Mouse (Mus musculus): ENCODE data around the gene Alg2.
A peak's percentile ranks its signal among the peaks of the same experiment; 100 is the strongest.

Gene Alg2

GRCm38 (mm10) chr4:47473968-47474729 lies at the start of gene Alg2, which contains the start of gene Sec61b:
Gene Alg2, minus strand, starts transcription at chr4:47474333.
Gene Sec61b, plus strand, starts transcription at chr4:47474658.
- peak; percentile 98 to 99 for DNase-seq

DNA sequence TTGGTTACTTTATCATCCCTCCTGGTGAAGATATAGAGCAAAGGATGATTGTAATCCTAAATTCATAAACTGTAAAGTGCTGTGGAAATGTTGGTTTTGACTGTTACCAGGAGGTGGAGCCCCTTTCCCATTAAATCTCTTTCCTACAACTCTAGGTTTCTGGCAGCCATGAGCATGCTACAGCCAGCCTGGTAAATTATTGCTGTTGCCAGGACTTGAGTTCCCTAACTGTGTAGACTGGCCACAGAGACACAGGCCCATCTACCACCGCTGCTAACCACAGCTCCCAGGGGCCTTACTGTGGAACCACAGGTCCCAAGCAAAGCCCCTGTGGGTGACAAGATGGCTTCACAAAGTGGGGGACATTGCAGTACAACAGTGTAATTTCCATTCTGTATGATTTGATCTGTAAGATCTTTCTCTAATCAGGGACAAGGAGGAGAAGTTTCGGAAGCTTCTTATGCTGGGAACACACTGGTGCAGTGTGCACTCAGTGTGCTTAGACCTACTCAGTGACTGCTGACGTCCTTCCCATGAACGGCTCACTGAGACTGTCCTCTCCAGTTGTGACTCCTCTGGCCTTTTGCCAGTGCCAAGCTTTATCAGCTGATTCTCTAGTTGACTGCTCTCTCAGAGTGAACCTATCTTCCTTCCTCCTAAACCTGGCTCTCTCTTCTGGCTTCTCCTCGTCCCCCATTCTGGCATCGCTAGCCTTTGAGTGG lies 47.9 kb upstream of the Alg2 start:
- peak in 1 of 2 experiments; percentile 3 for DNase-seq

DNA sequence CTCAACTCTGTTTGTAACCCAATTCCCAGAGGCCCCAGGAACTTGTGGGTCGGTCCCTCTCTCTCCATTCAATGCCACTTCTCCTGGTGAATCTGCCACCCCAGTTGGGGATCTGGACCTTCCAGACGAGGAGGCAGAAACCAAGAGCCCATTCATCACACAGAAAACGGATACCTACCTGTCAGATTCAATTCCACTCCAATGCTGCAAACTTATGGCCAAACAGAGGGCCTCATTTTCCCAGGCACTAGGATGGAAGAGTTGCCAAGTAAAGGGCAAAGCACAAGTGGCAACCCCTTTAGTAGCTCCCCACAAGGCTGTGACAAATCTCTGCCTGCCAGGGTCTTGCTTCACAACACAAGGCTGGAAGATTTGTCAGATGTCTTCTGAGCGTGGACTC lies 45.9 kb upstream of the Alg2 start:
- no peak for DNase-seq

GRCm38 (mm10) chr4:47518551-47519181 lies 44.5 kb upstream of the Alg2 start:
- DNase-seq, result no peak

GRCm38 (mm10) chr4:47504841-47505517 lies 30.8 kb upstream of the Alg2 start:
- DNase-seq, result no peak

DNA sequence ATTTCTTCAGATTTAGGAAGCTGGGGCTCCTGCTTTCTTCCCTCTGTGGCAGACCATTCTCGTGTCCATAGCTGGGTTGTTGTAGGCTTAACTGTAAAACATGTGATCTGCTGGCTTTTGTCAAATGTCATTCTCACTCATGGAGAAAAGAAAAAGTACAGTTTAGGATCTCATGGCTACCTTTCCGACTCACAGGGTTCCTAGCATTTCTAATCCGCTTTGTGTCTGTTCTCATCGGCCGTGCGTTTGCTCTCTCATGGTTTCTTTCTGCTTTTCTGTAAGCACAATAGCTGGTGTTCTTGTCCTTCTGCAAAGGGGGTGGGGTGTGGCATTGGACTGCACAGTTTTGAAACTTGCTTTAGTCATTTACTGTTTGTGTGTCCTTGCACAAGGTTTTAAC lies 28.9 kb upstream of the Alg2 start:
- no peak for DNase-seq

- peak; percentile 10 to 12 for DNase-seq
These were observed 28.4 kb upstream of the Alg2 start for GRCm38 (mm10) chr4:47502546-47502971.

DNA sequence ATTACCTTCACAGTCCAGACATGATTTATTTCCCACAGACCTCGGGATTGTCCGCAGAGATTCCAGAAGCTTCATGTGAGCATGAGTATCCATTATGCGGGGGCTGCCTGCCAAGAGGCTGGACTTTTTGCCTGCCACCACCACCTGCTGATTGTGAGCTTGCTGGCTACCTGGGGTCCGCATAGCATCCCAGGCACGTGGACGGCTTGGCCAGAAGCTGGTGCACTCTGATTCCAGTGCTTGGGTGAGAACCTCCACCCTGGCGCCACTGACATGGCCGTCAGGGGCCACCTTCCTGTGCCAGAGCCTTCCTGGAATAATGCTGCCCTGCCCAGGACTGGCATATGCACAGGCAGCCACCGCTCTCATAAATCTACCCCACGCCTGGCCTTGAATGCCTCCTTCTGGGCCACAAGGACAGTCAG lies 25.0 kb upstream of the Alg2 start:
- no peak for DNase-seq

DNA sequence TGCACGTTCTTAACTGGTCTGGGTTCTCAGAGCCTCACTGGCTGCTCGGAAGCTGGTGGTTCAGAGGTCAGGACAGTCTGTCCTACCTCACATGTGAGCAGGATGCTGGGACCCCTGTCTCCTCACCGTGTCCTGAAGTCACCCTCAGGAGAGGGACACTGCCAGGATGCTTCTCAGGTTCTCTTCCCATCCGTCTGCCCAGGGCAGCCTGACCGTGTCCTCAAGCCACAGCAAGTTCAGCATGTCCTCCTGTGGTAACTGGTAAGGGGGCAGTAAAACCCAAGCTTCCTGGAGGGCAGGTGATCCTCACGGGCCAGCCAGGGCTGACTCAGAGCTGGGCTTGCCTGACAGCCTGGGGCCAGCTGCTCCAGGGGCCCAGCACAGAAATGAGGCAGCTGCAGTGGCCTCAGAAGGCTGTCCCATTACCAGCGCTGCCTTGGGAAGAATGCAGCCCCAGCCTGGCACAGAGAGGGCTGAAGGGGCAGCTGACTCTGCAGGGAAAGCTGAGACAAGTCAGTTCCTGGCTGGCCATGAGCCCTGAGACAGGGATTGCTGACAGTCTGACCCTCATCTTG lies 23.8 kb upstream of the Alg2 start:
- DNase-seq, result no peak

GRCm38 (mm10) chr4:47494686-47495085 lies 20.6 kb upstream of the Alg2 start:
- no peak for DNase-seq

DNA sequence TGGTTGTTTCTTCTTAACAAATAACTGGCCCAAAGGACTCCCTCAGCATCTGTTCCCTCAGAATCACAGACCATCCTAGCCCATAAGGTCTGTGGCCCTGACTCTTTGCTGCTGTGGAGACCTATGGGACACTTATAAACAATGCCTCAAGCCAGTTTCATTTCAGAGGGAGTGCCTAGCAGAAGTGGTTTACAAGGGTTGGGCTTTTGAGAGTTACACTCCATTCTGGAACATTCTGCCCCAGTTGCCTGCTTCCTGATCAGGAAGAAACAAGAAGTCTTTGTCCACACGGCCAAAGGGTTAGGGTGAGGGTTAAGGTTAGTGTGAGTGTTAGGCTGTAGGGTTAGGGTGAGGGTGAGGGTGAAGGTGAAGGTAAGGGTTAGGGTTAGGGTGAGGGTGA lies 20.0 kb upstream of the Alg2 start:
- no peak for DNase-seq

DNA sequence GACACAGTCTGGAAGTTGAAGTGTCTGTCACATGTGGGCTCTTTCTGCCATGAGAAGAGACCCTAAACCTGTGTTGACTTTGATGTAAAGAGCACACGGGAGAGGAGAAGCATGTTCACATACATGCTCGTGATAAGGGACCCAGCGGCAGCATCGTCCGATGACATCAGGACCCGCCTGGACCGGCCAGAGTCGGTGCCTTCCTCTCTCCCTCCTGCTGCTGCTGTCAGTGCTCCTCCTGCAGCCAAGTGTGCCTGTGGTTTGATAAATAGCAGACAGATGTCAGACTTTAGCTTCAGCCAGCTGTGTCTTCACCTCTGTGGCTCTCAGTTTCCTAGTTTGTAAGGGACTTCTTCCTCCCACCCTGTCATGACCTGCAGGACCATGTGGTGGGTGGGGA lies 19.3 kb upstream of the Alg2 start:
- DNase-seq, result no peak

DNA sequence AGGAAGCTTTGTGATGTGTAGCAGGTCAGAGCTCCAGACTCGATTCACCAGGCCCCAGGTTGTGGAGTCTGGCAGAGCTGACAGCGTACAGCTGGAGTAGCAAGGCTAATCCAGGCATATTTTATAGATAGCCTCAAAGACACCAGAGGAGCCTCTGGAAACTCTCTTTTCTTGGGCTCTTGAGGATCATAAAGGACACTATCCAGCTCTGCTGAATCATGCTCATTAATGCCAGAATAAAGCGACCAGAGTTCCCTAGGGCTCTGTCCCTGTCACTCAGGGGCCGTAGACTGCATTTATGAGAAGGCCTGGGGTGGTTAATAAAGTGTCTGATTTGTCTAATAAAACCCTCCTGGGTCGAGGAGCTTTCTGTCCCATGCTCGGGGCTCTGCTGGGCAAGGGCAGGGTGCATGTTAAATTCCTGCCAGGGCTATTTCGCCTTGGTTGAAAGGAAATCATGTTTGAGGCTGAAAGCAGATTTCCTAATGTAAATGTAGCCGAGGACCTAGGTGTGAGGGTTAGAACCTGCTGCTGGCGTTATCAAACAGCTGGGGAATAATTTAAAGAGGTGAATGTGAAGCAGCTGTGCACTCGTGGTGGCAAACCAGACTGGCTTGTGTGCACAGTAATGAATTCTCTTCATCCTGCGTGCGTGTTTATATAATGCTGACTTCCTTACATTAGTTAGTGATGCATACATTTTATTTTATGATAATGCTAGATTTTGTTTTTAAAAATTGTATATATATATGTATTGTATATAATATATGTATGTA lies 18.4 kb upstream of the Alg2 start:
- DNase-seq, result no peak

DNA sequence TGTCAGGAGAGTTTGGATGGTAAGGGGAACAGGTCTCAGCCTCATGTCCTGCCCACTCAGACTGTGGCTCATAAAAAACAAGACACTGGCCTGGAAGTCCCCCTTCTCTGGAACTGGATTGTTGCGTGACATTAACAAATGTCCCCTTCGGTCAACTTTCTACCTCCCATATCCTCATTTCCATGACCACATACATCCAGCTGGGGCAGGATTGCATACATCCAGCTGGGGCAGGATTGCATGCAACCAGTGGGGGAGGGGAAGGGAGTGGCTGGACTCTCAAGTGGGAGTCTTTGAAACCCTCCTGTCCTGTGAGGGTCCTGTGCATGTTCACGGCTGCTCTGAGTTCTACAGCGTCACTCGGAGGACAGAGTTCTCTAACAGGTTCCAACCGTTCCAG lies 17.1 kb upstream of the Alg2 start:
- no peak for DNase-seq

DNA sequence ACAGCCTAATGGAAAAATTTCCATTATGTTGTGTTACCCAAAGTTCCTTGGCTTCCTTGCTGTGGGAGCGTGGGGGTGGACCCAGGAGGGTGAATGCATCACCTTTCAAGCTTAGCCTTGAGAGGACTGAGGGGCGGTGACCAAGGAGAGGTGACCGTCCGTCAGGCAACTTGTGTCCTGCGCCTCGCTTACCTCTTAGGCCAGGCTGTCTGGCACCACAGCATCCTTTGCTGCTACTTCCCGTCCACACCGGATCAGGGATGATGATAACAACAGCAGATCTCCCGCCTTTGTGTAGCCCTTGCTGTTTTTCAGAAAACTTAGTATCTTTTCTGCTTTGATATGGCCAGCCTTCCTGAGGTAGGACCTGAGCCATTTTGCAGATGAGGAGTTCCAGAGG lies 6.4 kb upstream of the Alg2 start:
- DNase-seq, result no peak

DNA sequence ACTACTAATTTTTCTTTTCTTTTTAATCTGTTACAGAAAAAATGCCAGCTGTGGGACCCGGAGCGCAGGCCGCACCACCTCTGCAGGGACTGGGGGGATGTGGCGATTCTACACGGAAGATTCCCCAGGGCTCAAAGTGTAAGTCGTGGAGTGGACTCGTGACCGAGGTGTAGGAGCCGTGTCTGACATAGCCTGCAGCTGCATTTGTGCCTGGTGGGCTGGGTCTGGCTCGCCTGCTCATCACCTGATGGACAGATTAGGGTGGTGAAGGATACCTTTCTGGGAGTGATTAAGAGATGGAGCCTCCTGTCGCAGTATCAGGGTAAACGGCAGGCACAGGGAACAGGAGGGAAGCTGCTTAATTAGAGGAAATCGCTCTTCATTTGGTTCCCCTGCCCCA lies 6.0 kb upstream of the Alg2 start:
- DNase-seq, result no peak

DNA sequence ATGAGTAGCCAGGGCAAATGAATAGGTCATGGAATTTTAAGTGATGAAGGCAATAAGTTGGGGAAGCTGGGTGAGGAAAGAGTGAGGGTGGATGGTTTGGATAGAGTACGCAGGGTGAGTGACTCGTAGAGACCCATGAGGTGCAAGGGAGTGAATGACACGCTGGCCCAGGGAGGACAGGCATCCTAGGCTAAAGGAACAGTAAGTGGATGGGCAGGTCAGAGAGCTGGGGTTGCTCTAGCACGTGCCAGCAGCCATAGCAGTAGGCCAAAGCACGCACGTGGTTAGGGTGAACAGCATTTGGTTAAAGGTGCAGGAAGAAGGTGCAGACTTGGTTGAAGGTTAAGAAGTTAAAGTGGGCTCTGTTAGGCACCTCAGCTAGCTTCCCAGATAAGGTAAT lies 3.4 kb upstream of the Alg2 start:
- no peak for DNase-seq

GRCm38 (mm10) chr4:47474730-47475643 lies 854 bp upstream of the Alg2 start:
- DNase-seq, result no peak

- DNase-seq, result peak; percentile 14 to 15
These were observed 556 bp downstream of the Alg2 start for GRCm38 (mm10) chr4:47473586-47473967.

DNA sequence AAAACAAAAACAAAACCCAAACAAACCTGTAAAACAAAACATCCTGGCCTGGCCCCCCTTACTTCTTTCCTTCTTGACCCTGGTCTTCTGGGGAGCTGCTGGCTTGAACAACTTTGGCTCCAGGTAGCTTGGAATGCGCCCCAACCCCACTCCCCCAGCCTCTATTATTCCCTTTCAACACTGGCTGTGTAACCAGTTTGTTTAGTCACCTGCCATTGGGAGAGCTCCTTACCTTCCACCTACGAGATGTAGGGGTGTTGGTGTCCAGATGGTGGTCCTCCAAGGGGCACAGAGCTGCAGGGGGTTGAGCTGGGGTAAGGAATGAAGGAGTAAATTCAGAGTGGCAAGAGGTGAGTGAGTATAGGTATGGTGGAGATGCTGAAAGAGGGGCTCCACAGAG lies 6.9 kb downstream of the Alg2 start:
- no peak for DNase-seq
